Mouse (Mus musculus) cerebellum, adult 18-20 months (tissue): ENCODE results near the gene Unc13a.

Source experiments
- DNase-seq, 2 experiments: peaks; one replicate each; pipeline ENCODE4 v3.0.0; 2021

Unc13a gene

GRCm38 (mm10) chr8:71619786-71620185 lies 51.8 kb downstream of the Unc13a start:
- no peak for DNase-seq

GRCm38 (mm10) chr8:71613418-71613817 lies 58.1 kb downstream of the Unc13a start:
- no peak for DNase-seq

GRCm38 (mm10) chr8:71612141-71612540 lies 59.4 kb downstream of the Unc13a start:
- DNase-seq = no peak

GRCm38 (mm10) chr8:71610822-71611651 lies 60.5 kb downstream of the Unc13a start, which contains the start of gene Colgalt1:
TSS of gene Colgalt1 (plus strand) at chr8:71610998.
- DNase-seq = peak; percentile 96 to 99

- no peak for DNase-seq
Measured at GRCm38 (mm10) chr8:71604021-71604420, 67.5 kb downstream of the Unc13a start.

- DNase-seq = peak in 1 of 2 experiments; percentile 38
Measured at GRCm38 (mm10) chr8:71602666-71603334, 68.8 kb downstream of the Unc13a start.

- no peak for DNase-seq
Measured at GRCm38 (mm10) chr8:71601939-71602665, 69.5 kb downstream of the Unc13a start.

GRCm38 (mm10) chr8:71598841-71599240 lies 72.7 kb downstream of the Unc13a start:
- no peak for DNase-seq

GRCm38 (mm10) chr8:71598375-71598774 lies 73.2 kb downstream of the Unc13a start:
- no peak for DNase-seq

GRCm38 (mm10) chr8:71597451-71597850 lies 74.1 kb downstream of the Unc13a start, which contains the start of gene Fam129c:
TSS of gene Fam129c (plus strand) at chr8:71597648.
- DNase-seq = no peak

- no peak for DNase-seq
Measured at GRCm38 (mm10) chr8:71596798-71597197, 74.8 kb downstream of the Unc13a start.

- DNase-seq = no peak
Measured at GRCm38 (mm10) chr8:71596384-71596783, 75.2 kb downstream of the Unc13a start.

GRCm38 (mm10) chr8:71595862-71596261 lies 75.7 kb downstream of the Unc13a start:
- peak; percentile 90 to 98 for DNase-seq

GRCm38 (mm10) chr8:71594324-71594722 lies 77.2 kb downstream of the Unc13a start:
- DNase-seq = no peak

- DNase-seq = no peak
Measured at GRCm38 (mm10) chr8:71593556-71594323, 77.8 kb downstream of the Unc13a start.

GRCm38 (mm10) chr8:71592374-71593170 lies 79.0 kb downstream of the Unc13a start:
- peak; percentile 85 to 95 for DNase-seq

- DNase-seq = peak; percentile 96 to 99
Measured at GRCm38 (mm10) chr8:71591471-71592373, 79.8 kb downstream of the Unc13a start, which contains the start of gene Pgls. TSS of gene Pgls (plus strand) at chr8:71592176.

- no peak for DNase-seq
Measured at GRCm38 (mm10) chr8:71591017-71591416, 80.5 kb downstream of the Unc13a start.

GRCm38 (mm10) chr8:71588762-71589161 lies 82.8 kb downstream of the Unc13a start:
- DNase-seq = no peak

GRCm38 (mm10) chr8:71586891-71587290 lies 84.7 kb downstream of the Unc13a start:
- no peak for DNase-seq
